ENCODE assay signal across 14 mouse cellular contexts in the genomic region with DNA sequence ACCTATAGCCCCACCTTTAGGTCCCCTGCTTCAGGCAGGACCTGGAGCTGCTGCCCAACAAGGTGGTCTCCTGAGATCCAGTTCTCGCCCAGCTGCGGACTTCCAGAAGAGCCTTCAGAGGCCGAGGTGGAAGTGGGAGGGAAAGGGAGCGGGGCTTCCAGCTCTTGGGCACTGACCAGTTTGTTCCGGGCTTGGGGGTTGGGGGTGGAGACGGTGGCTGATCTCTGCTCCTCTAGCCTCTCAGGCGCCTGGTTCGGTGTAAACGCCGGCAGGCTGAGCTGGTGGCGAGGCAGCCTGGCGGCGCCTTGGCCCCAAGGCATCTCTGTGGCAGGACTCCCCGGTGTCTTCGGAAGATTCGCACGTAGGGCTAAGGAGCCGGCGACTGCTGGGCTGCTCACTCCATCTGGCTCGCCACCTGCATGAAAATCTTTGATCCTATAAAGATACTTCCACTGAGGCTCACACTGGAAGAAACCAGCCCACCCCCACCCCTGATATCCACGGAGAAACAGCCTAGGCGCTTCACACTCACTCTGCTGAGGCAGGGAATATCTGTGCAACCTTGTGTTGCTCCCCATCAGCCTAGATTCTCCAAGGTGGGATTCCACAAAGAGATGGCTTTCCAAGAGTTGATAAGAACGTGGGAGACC. TPM values are rescaled to one million over a fixed set of nuclear protein-coding genes. Genes with fewer than 3 reads are reported as not detected.
DNase-seq lines count a peak whose midpoint lies in the region; ATAC-seq lines count a peak whose summit lies in the region.
"Had no signal": no experiment of that assay in that cellular context is flagged by ENCODE, and none has a peak within 500 bp of the region (broad histone marks: within the 10 kb centered on the region; RNA-seq: fewer than 3 reads in every experiment).

A gene (minus strand): TSS at position 267 of the 650 bp plus-strand sequence.

- DNase-seq in heart, embryonic 10.5 days (ENCODE audit: low spot score): peak; percentile 80
- DNase-seq in heart, adult 9 months (ENCODE audit: low spot score in 2 of 2): no peak
- DNase-seq in embryonic facial prominence, embryonic 11.5 days (ENCODE audit: low spot score): peak; percentile 28
- no peak for DNase-seq in urinary bladder, postnatal 4 days (ENCODE audit: low spot score in 2 of 2)
- no peak for DNase-seq in right cerebral cortex, postnatal 36 days (ENCODE audit: low spot score in 2 of 2)
- DNase-seq: cerebellum, adult 8-10 months; kidney, adult 8-10 months; layer of hippocampus, postnatal 36 days; thymus, postnatal 25 days had no signal

- peaks cover 97% of the 10 kb centered on the region for H3K27me3 ChIP-seq in heart, embryonic 10.5 days (ENCODE audit: insufficient read depth, poor library complexity, severe bottlenecking)
- peaks cover 98% of the 10 kb centered on the region for H3K27me3 ChIP-seq in megakaryocyte, embryonic 14.5 days (replicated peaks)
- peaks cover 84% of the 10 kb centered on the region for H3K27me3 ChIP-seq in embryonic facial prominence, embryonic 11.5 days (ENCODE audit: control insufficient read depth, insufficient read depth, low read length)
- H3K27me3 ChIP-seq in limb, embryonic 15.5 days: peaks cover 97% of the 10 kb centered on the region

- peak within 1 kb of the TSS; percentile 91 for H3K27ac ChIP-seq in heart, embryonic 10.5 days
- no peak within 1 kb of the TSS for H3K27ac ChIP-seq in embryonic facial prominence, embryonic 11.5 days (replicated peaks; ENCODE audit: low read depth, low read length)
- no peak within 1 kb of the TSS for H3K27ac ChIP-seq in limb, embryonic 15.5 days

- ATAC-seq in megakaryocyte, adult 5-6 weeks (ENCODE audit: poor library complexity, severe bottlenecking): no peak
- no peak for ATAC-seq in embryonic facial prominence, embryonic 11.5 days (replicated peaks; ENCODE audit: insufficient number of reproducible peaks, low FRiP score, low TSS enrichment, low read depth)
- ATAC-seq in limb, embryonic 15.5 days (ENCODE audit: insufficient number of reproducible peaks, low FRiP score, low TSS enrichment, low read depth): no peak
- ATAC-seq: CD4-positive, CD25-positive, alpha-beta regulatory T cell, adult 4 months had no signal

- H3K4me3 ChIP-seq in heart, embryonic 10.5 days: peak within 1 kb of the TSS; percentile 62
- peak within 1 kb of the TSS; percentile 14 for H3K4me3 ChIP-seq in megakaryocyte, embryonic 14.5 days (replicated peaks)
- peak within 1 kb of the TSS; percentile 10; the same call in 1 of the 2 replicates for H3K4me3 ChIP-seq in embryonic facial prominence, embryonic 11.5 days (ENCODE audit: low read depth, low read length)
- H3K4me3 ChIP-seq in limb, embryonic 15.5 days: peak within 1 kb of the TSS; percentile 13

- H3K9me3 ChIP-seq in heart, embryonic 10.5 days: no peaks in the 10 kb centered on the region
- 0 out of 2 replicates have a peak, but pooled peaks cover 8% of the 10 kb centered on the region for H3K9me3 ChIP-seq in megakaryocyte, embryonic 14.5 days
- no peaks in the 10 kb centered on the region for H3K9me3 ChIP-seq in embryonic facial prominence, embryonic 11.5 days (replicated peaks; ENCODE audit: control insufficient read depth, low read length)
- H3K9me3 ChIP-seq in limb, embryonic 15.5 days: no peaks in the 10 kb centered on the region

- no peak within 1 kb of the TSS for H3K4me2 ChIP-seq in embryonic facial prominence, embryonic 11.5 days (ENCODE audit: low read depth, low read length)
- peak within 1 kb of the TSS; percentile 28; the same call in 1 of the 2 replicates for H3K4me2 ChIP-seq in limb, embryonic 15.5 days

- peaks cover 59% of the 10 kb centered on the region for H3K4me1 ChIP-seq in heart, embryonic 10.5 days
- peaks cover 29% of the 10 kb centered on the region for H3K4me1 ChIP-seq in megakaryocyte, embryonic 14.5 days
- H3K4me1 ChIP-seq in embryonic facial prominence, embryonic 11.5 days (ENCODE audit: control insufficient read depth, insufficient read depth, low read length): peaks cover 3% of the 10 kb centered on the region; the same call in 1 of the 2 replicates
- H3K4me1 ChIP-seq in limb, embryonic 15.5 days: peaks cover 46% of the 10 kb centered on the region

- WGBS in heart, embryonic 10.5 days: 4% methylated on average over 23 of the region's 23 CpGs
- 2% methylated on average over 23 of the region's 23 CpGs for WGBS in embryonic facial prominence, embryonic 11.5 days
- WGBS in limb, embryonic 15.5 days: 24% methylated on average over 23 of the region's 23 CpGs

- peaks cover 3% of the 10 kb centered on the region; the same call in 1 of the 2 replicates for H3K36me3 ChIP-seq in heart, embryonic 10.5 days
- no peaks in the 10 kb centered on the region for H3K36me3 ChIP-seq in megakaryocyte, embryonic 14.5 days (replicated peaks; ENCODE audit: low read length)
- no peaks in the 10 kb centered on the region for H3K36me3 ChIP-seq in embryonic facial prominence, embryonic 11.5 days (replicated peaks; ENCODE audit: control insufficient read depth, insufficient read depth, low read depth, low read length)
- no peaks in the 10 kb centered on the region for H3K36me3 ChIP-seq in limb, embryonic 15.5 days

- no peak within 1 kb of the TSS for H3K9ac ChIP-seq in embryonic facial prominence, embryonic 11.5 days (replicated peaks; ENCODE audit: low read length)
- H3K9ac ChIP-seq in limb, embryonic 15.5 days: no peak within 1 kb of the TSS

RNA-seq across cellular contexts. Expression of the gene that starts here (rescaled TPM):
- polyA plus RNA-seq in heart, embryonic 10.5 days (2016; fragmentation: Nextera tagmentation; extraction: Ambion mirVana): 95.3 and 106 TPM in 2 replicates
- not detected in 2 replicates for polyA plus RNA-seq in megakaryocyte, embryonic 14.5 days (2012; ENCODE audit: insufficient read depth, low replicate concordance)
- total RNA-seq in megakaryocyte, adult 5-6 weeks (2015): not detected in 2 replicates
- not detected in 2 replicates for total RNA-seq in megakaryocyte, adult 5-6 weeks (2017)
- polyA plus RNA-seq in embryonic facial prominence, embryonic 11.5 days (2014; fragmentation: Nextera tagmentation; extraction: Ambion mirVana): 8.2 and 11.9 TPM in 2 replicates
- 1.1 and 1.7 TPM in 2 replicates for polyA plus RNA-seq in limb, embryonic 15.5 days (2015; fragmentation: Nextera tagmentation; extraction: Ambion mirVana)
- total RNA-seq: gastrocnemius, postnatal 4 days; layer of hippocampus, postnatal 36 days had no signal
- polyA plus RNA-seq: CD4-positive, CD25-positive, alpha-beta regulatory T cell, adult 4 months had no signal

Comparison
In these comparisons a context has a peak if more than half of its experiments do, and no peak if none do; other contexts are left out.
1. DNase-seq: peak in heart, embryonic 10.5 days (single experiment) and embryonic facial prominence, embryonic 11.5 days (single experiment); none in heart, adult 9 months (0 of 2), urinary bladder, postnatal 4 days (0 of 2) and right cerebral cortex, postnatal 36 days (0 of 2).
2. H3K4me3 ChIP-seq: peak in every context shown above with its lines; median percentile 62 in heart, embryonic 10.5 days; 14 in megakaryocyte, embryonic 14.5 days; 13 in limb, embryonic 15.5 days; 10 in embryonic facial prominence, embryonic 11.5 days.